Comparison of ENCODE assay signal across 22 mouse cellular contexts in the genomic region with DNA sequence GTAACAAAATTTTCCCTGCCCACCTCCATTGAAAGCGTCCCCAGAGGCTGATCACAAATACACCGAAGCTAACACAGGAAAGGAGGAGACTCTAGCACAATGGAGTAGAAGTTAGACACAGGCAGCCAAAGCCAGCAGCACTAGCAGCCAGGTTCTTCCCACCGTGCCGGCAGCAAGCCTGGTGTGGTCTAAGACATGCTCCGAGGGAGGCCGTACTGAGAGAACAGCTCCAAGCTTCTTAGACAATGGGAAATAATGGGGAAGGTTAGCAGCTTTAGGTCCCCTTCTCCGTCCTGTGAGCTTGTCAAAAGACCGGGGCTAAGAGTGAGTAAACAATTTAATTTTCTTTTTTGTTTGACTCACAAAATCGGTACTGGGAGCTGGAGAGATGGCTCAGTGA. TPM values are rescaled to one million over a fixed set of nuclear protein-coding genes. Genes with fewer than 3 reads are reported as not detected.
DNase-seq lines count a peak whose midpoint lies in the region; ATAC-seq lines count a peak whose summit lies in the region.
"Had no signal": no experiment of that assay in that cellular context is flagged by ENCODE, and none has a peak within 500 bp of the region (broad histone marks: within the 10 kb centered on the region; RNA-seq: fewer than 3 reads in every experiment).

No protein-coding gene starts in this region.

- no peak overlapping the region for H3K27ac ChIP-seq in forebrain, embryonic 10.5 days
- no peak overlapping the region for H3K27ac ChIP-seq in forebrain, embryonic 15.5 days (replicated peaks)
- H3K27ac ChIP-seq in hindbrain, embryonic 15.5 days (replicated peaks) = no peak overlapping the region
- no peak overlapping the region for H3K27ac ChIP-seq in hindbrain, embryonic 14.5 days
- H3K27ac ChIP-seq in midbrain, embryonic 11.5 days (ENCODE audit: low read depth, low read length) = no peak overlapping the region
- no peak overlapping the region for H3K27ac ChIP-seq in midbrain, embryonic 13.5 days
- H3K27ac ChIP-seq: heart, adult 2 months; heart, embryonic 10.5 days; heart, embryonic 13.5 days had no signal

- no peak for ATAC-seq in forebrain, embryonic 15.5 days (replicated peaks)
- ATAC-seq in hindbrain, embryonic 15.5 days (ENCODE audit: low FRiP score, low read depth) = no peak
- no peak for ATAC-seq in hindbrain, embryonic 14.5 days (ENCODE audit: low FRiP score)
- ATAC-seq in midbrain, embryonic 11.5 days (ENCODE audit: low FRiP score) = no peak
- ATAC-seq in midbrain, embryonic 13.5 days = no peak
- ATAC-seq: activated CD4-positive, CD25-positive, alpha-beta regulatory T cell, adult 4 months; CD4-positive, CD25-positive, alpha-beta regulatory T cell, adult 4 months; forebrain, embryonic 14.5 days; intestine, postnatal 0 days had no signal

- WGBS in forebrain, embryonic 10.5 days = 4% methylated on average over 9 of the region's 9 CpGs
- 2% methylated on average over 9 of the region's 9 CpGs for WGBS in forebrain, embryonic 15.5 days
- WGBS in hindbrain, embryonic 15.5 days = 7% methylated on average over 9 of the region's 9 CpGs
- 9% methylated on average over 9 of the region's 9 CpGs for WGBS in hindbrain, embryonic 14.5 days
- WGBS in midbrain, embryonic 11.5 days = 4% methylated on average over 9 of the region's 9 CpGs
- 2% methylated on average over 9 of the region's 9 CpGs for WGBS in midbrain, embryonic 13.5 days

- no peak overlapping the region for H3K9ac ChIP-seq in forebrain, embryonic 15.5 days (replicated peaks)
- H3K9ac ChIP-seq in hindbrain, embryonic 15.5 days = no peak overlapping the region
- H3K9ac ChIP-seq in hindbrain, embryonic 14.5 days = no peak overlapping the region
- H3K9ac ChIP-seq in midbrain, embryonic 11.5 days (ENCODE audit: low read length) = no peak overlapping the region
- H3K9ac ChIP-seq in midbrain, embryonic 13.5 days (replicated peaks) = no peak overlapping the region
- H3K9ac ChIP-seq: heart, embryonic 13.5 days had no signal

- H3K4me3 ChIP-seq in forebrain, embryonic 10.5 days = no peak overlapping the region
- no peak overlapping the region for H3K4me3 ChIP-seq in forebrain, embryonic 15.5 days
- H3K4me3 ChIP-seq in hindbrain, embryonic 15.5 days = no peak overlapping the region
- H3K4me3 ChIP-seq in hindbrain, embryonic 14.5 days (replicated peaks; ENCODE audit: low read length) = no peak overlapping the region
- H3K4me3 ChIP-seq in midbrain, embryonic 11.5 days (ENCODE audit: low read depth, low read length) = no peak overlapping the region
- H3K4me3 ChIP-seq in midbrain, embryonic 13.5 days (replicated peaks) = no peak overlapping the region
- H3K4me3 ChIP-seq: heart, adult 2 months had no signal

- H3K27me3 ChIP-seq in forebrain, embryonic 10.5 days (ENCODE audit: poor library complexity, severe bottlenecking) = peaks cover 89% of the 10 kb centered on the region
- peaks cover 40% of the 10 kb centered on the region for H3K27me3 ChIP-seq in forebrain, embryonic 15.5 days
- peaks cover 26% of the 10 kb centered on the region for H3K27me3 ChIP-seq in hindbrain, embryonic 15.5 days
- peaks cover 46% of the 10 kb centered on the region for H3K27me3 ChIP-seq in hindbrain, embryonic 14.5 days (ENCODE audit: control insufficient read depth, insufficient read depth, low read length)
- H3K27me3 ChIP-seq in midbrain, embryonic 11.5 days (ENCODE audit: control insufficient read depth, insufficient read depth, low read length) = peaks cover 54% of the 10 kb centered on the region
- H3K27me3 ChIP-seq in midbrain, embryonic 13.5 days = peaks cover 70% of the 10 kb centered on the region

- H3K9me3 ChIP-seq in forebrain, embryonic 10.5 days = no peaks in the 10 kb centered on the region
- no peaks in the 10 kb centered on the region for H3K9me3 ChIP-seq in forebrain, embryonic 15.5 days
- H3K9me3 ChIP-seq in hindbrain, embryonic 15.5 days = no peaks in the 10 kb centered on the region
- H3K9me3 ChIP-seq in hindbrain, embryonic 14.5 days (ENCODE audit: control insufficient read depth, low read length) = no peaks in the 10 kb centered on the region
- no peaks in the 10 kb centered on the region for H3K9me3 ChIP-seq in midbrain, embryonic 11.5 days (ENCODE audit: control insufficient read depth, low read length)
- H3K9me3 ChIP-seq in midbrain, embryonic 13.5 days = no peaks in the 10 kb centered on the region
- H3K9me3 ChIP-seq: heart, embryonic 10.5 days; heart, embryonic 13.5 days had no signal

- H3K4me1 ChIP-seq in forebrain, embryonic 10.5 days = peaks cover 32% of the 10 kb centered on the region
- peaks cover 16% of the 10 kb centered on the region for H3K4me1 ChIP-seq in forebrain, embryonic 15.5 days
- peaks cover 27% of the 10 kb centered on the region for H3K4me1 ChIP-seq in hindbrain, embryonic 15.5 days (replicated peaks)
- H3K4me1 ChIP-seq in hindbrain, embryonic 14.5 days (replicated peaks; ENCODE audit: control insufficient read depth, insufficient read depth, low read length) = 0 out of 2 replicates have a peak, but pooled peaks cover 5% of the 10 kb centered on the region
- H3K4me1 ChIP-seq in midbrain, embryonic 11.5 days (ENCODE audit: control insufficient read depth, insufficient read depth, low read length) = peaks cover 11% of the 10 kb centered on the region
- peaks cover 19% of the 10 kb centered on the region for H3K4me1 ChIP-seq in midbrain, embryonic 13.5 days (replicated peaks)

- intact Hi-C loops in left cerebral cortex, postnatal 10 days (cut with DNase I) = no loop called here

- no peak overlapping the region for H3K4me2 ChIP-seq in forebrain, embryonic 15.5 days (replicated peaks)
- peak overlapping the region; percentile 1; the same call in 1 of the 2 replicates for H3K4me2 ChIP-seq in hindbrain, embryonic 15.5 days
- no peak overlapping the region for H3K4me2 ChIP-seq in hindbrain, embryonic 14.5 days (replicated peaks)
- H3K4me2 ChIP-seq in midbrain, embryonic 11.5 days = no peak overlapping the region
- no peak overlapping the region for H3K4me2 ChIP-seq in midbrain, embryonic 13.5 days (replicated peaks)

- DNase-seq in forebrain, embryonic 10.5 days (ENCODE audit: extremely low spot score, low spot score) = peak; percentile 27
- no peak for DNase-seq in hindbrain, embryonic 14.5 days (ENCODE audit: low spot score)
- peak; percentile 86 for DNase-seq in midbrain, embryonic 11.5 days (ENCODE audit: low spot score, missing footprints)
- peak; percentile 34 for DNase-seq in ES-CJ7 (ENCODE audit: low read depth, low spot score)
- DNase-seq in left cerebral cortex, postnatal 10 days (ENCODE audit: extremely low spot score in 1 of 2, low spot score in 2 of 2) = no peak
- DNase-seq: adrenal gland, adult 8-10 months; adrenal gland, postnatal 25 days; cerebellum, adult 11-12 months; cerebellum, adult 8-10 months; cerebellum, postnatal 10 days; cerebellum, postnatal 36 days; gastrocnemius, postnatal 25 days; heart, adult 2 months had no signal

- no peaks in the 10 kb centered on the region for H3K36me3 ChIP-seq in forebrain, embryonic 10.5 days (replicated peaks)
- no peaks in the 10 kb centered on the region for H3K36me3 ChIP-seq in forebrain, embryonic 15.5 days
- no peaks in the 10 kb centered on the region for H3K36me3 ChIP-seq in hindbrain, embryonic 15.5 days
- no peaks in the 10 kb centered on the region for H3K36me3 ChIP-seq in hindbrain, embryonic 14.5 days (replicated peaks; ENCODE audit: control insufficient read depth, insufficient read depth)
- no peaks in the 10 kb centered on the region for H3K36me3 ChIP-seq in midbrain, embryonic 11.5 days (ENCODE audit: control insufficient read depth, insufficient read depth, low read length)
- H3K36me3 ChIP-seq in midbrain, embryonic 13.5 days = no peaks in the 10 kb centered on the region
- H3K36me3 ChIP-seq: heart, embryonic 10.5 days; heart, embryonic 13.5 days had no signal

RNA-seq across cellular contexts. Expression of a gene that starts 1.1 kb away (rescaled TPM):
- 4.8 and 5.9 TPM in 2 replicates for polyA plus RNA-seq in forebrain, embryonic 10.5 days (2016; fragmentation: Nextera tagmentation; extraction: Ambion mirVana)
- polyA plus RNA-seq in forebrain, embryonic 15.5 days (2015; fragmentation: Nextera tagmentation; extraction: Ambion mirVana) = 21.9 and 22.2 TPM in 2 replicates
- 58.9 and 59.3 TPM in 2 replicates for polyA plus RNA-seq in hindbrain, embryonic 15.5 days (2015; fragmentation: Nextera tagmentation; extraction: Ambion mirVana)
- 56.7 and 56.9 TPM in 2 replicates for polyA plus RNA-seq in hindbrain, embryonic 14.5 days (2014; fragmentation: Nextera tagmentation; extraction: Ambion mirVana)
- polyA plus RNA-seq in midbrain, embryonic 11.5 days (2014; fragmentation: Nextera tagmentation; extraction: Ambion mirVana) = 10.0 and 11.7 TPM in 2 replicates
- polyA plus RNA-seq in midbrain, embryonic 13.5 days (2015; fragmentation: Nextera tagmentation; extraction: Ambion mirVana) = 26.1 and 29.6 TPM in 2 replicates
- 10 to 100 TPM; 46.4 to 50.8 TPM for total RNA-seq in left cerebral cortex, postnatal 10 days (2021)

RNA-seq across cellular contexts. Expression of a gene that starts 41.8 kb away (rescaled TPM):
- polyA plus RNA-seq in forebrain, embryonic 10.5 days (2016; fragmentation: Nextera tagmentation; extraction: Ambion mirVana) = 27.1 and 27.8 TPM in 2 replicates
- 31.6 and 35.0 TPM in 2 replicates for polyA plus RNA-seq in forebrain, embryonic 15.5 days (2015; fragmentation: Nextera tagmentation; extraction: Ambion mirVana)
- polyA plus RNA-seq in hindbrain, embryonic 15.5 days (2015; fragmentation: Nextera tagmentation; extraction: Ambion mirVana) = 23.2 and 25.3 TPM in 2 replicates
- 33.7 and 37.1 TPM in 2 replicates for polyA plus RNA-seq in hindbrain, embryonic 14.5 days (2014; fragmentation: Nextera tagmentation; extraction: Ambion mirVana)
- polyA plus RNA-seq in midbrain, embryonic 11.5 days (2014; fragmentation: Nextera tagmentation; extraction: Ambion mirVana) = 43.9 and 46.6 TPM in 2 replicates
- polyA plus RNA-seq in midbrain, embryonic 13.5 days (2015; fragmentation: Nextera tagmentation; extraction: Ambion mirVana) = 37.3 and 40.1 TPM in 2 replicates
- 100 to 1,000 TPM; 104 to 106 TPM for total RNA-seq in left cerebral cortex, postnatal 10 days (2021)

Comparison
In these comparisons a context has a peak if more than half of its experiments do, and no peak if none do; other contexts are left out.
1. DNase-seq: peak in forebrain, embryonic 10.5 days (single experiment), midbrain, embryonic 11.5 days (single experiment) and ES-CJ7 (single experiment); none in hindbrain, embryonic 14.5 days (single experiment) and left cerebral cortex, postnatal 10 days (0 of 2).